Mouse (Mus musculus) myocyte (in vitro differentiated cells): ENCODE data around the gene C130026I21Rik. TPM values are rescaled to one million over a fixed set of nuclear protein-coding genes. Genes with fewer than 3 reads are reported as not detected.
"Not testable (repeated sequence)": the region's sequence is repeated elsewhere in the genome, so short reads cannot be mapped to it uniquely, and the experiment has no call there.

Experiments used
- H3K27me3 ChIP-seq: one replicate; pipeline ENCODE4 v1.6.1; 2011; ENCODE audit not compliant: control insufficient read depth, insufficient read depth, insufficient read length
- H3K36me3 ChIP-seq: one replicate; pipeline ENCODE4 v1.6.1; 2011; ENCODE audit not compliant: control insufficient read depth, insufficient read depth
- H3K4me2 ChIP-seq: one replicate; pipeline ENCODE4 v1.6.1; 2011; ENCODE audit warnings: low read depth, control low read depth
- H3K4me3 ChIP-seq: one replicate; pipeline ENCODE4 v1.5.1; 2011; ENCODE audit warnings: mild to moderate bottlenecking, control low read depth, moderate library complexity
- H3K79me2 ChIP-seq: one replicate; pipeline ENCODE4 v1.6.1; 2011; ENCODE audit not compliant: control insufficient read depth, insufficient read depth
- H3ac ChIP-seq: one replicate; pipeline ENCODE4 v1.6.1; 2011; ENCODE audit not compliant: control insufficient read depth, insufficient read length
- CEBPB ChIP-seq: IDR thresholded peaks from 2 replicates; pipeline ENCODE4 v1.6.1; 2011; ENCODE audit warnings: mild to moderate bottlenecking, moderate library complexity; ENCODE audit not compliant: poor library complexity, insufficient read depth, severe bottlenecking
- E2F4 ChIP-seq: IDR thresholded peaks from one replicate; pipeline ENCODE4 v1.6.1; 2011; ENCODE audit warnings: mild to moderate bottlenecking, control low read depth, moderate library complexity; ENCODE audit not compliant: insufficient read depth
- MAX ChIP-seq: IDR thresholded peaks from one replicate; pipeline ENCODE4 v1.6.1; 2011; ENCODE audit warnings: low read depth, mild to moderate bottlenecking, control low read depth
- MYOG ChIP-seq, 3 experiments: IDR thresholded peaks; one replicate each; pipeline ENCODE4 v1.6.1; 2011; ENCODE audit warnings: control low read depth in 2 of 3, low read depth in 2 of 3, mild to moderate bottlenecking in 2 of 3; ENCODE audit not compliant: insufficient read length in 2 of 3, control insufficient read depth in 1 of 3, insufficient read depth in 1 of 3
- POLR2A ChIP-seq: IDR thresholded peaks from one replicate; pipeline ENCODE4 v1.6.1; 2011; ENCODE audit warnings: low read depth, mild to moderate bottlenecking, control low read depth, moderate library complexity; ENCODE audit not compliant: insufficient read length
- REST ChIP-seq: IDR thresholded peaks from one replicate; pipeline ENCODE4 v1.6.1; 2011; ENCODE audit warnings: mild to moderate bottlenecking, control low read depth, moderate library complexity; ENCODE audit not compliant: insufficient read depth, insufficient read length
- SRF ChIP-seq: IDR thresholded peaks from one replicate; pipeline ENCODE4 v1.6.1; 2011; ENCODE audit warnings: low read depth; ENCODE audit not compliant: control insufficient read depth, insufficient read length
- TCF12 ChIP-seq: IDR thresholded peaks from one replicate; pipeline ENCODE4 v1.6.1; 2011; ENCODE audit warnings: mild to moderate bottlenecking, control low read depth; ENCODE audit not compliant: poor library complexity, insufficient read depth, severe bottlenecking
- TCF3 ChIP-seq: IDR thresholded peaks from one replicate; pipeline ENCODE4 v1.6.1; 2011; ENCODE audit warnings: low read depth, control low read depth; ENCODE audit not compliant: insufficient read length
- USF1 ChIP-seq: IDR thresholded peaks from one replicate; pipeline ENCODE4 v1.6.1; 2011; ENCODE audit warnings: low read depth, mild to moderate bottlenecking, control low read depth, moderate library complexity
- polyA plus RNA-seq: library from polyadenylated mRNA; unstranded; fragments of >200 nt; fragmentation: generic; extraction: Trizol; gene quantifications from one replicate; pipeline ENCODE4 v1.2.1, GENCODE M21; 2012; ENCODE audit warnings: missing spikeins

C130026I21Rik gene
- polyA plus RNA-seq, 1 experiment: 0.52 TPM

DNA sequence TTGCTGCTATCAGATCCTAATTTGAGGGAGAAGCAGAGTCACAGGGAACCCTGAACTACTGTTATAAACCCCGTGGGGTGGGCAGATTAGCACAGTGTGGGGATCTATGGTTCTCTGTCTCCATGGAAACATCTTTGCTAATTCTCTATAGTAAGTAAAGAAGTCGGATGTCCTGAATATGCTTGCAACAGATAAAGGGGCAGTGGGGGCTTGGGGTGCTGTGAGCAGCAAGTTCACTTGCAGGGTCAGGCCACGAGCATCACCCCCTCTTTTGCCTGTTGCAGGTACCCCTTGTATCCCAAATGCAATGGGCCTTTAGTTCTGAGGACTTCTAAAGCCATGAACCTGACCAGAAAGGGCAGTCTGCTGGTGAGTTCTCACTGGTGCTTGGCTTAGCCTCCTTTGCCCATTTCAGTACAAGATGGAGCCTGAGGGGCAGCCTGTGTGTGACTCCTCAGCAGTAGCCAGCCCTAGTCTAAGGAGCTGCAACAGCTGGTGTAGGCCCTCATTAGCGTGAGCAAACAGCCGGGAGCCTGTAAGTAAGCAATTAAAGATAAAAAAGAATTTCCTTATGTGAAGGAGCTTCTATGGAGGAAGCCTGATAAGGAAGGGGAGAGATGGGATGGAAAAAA is 276.6 kb downstream of the C130026I21Rik start:
- H3K79me2 ChIP-seq, H3K27me3 ChIP-seq, H3K4me3 ChIP-seq, H3K36me3 ChIP-seq, H3K4me2 ChIP-seq, H3ac ChIP-seq: not testable (repeated sequence)

- not testable (repeated sequence) for H3K4me3 ChIP-seq, H3K36me3 ChIP-seq, H3K27me3 ChIP-seq, H3K4me2 ChIP-seq, H3ac ChIP-seq, H3K79me2 ChIP-seq
Measured at GRCm38 (mm10) chr1:84993235-84993634, 277.1 kb downstream of the C130026I21Rik start.

DNA sequence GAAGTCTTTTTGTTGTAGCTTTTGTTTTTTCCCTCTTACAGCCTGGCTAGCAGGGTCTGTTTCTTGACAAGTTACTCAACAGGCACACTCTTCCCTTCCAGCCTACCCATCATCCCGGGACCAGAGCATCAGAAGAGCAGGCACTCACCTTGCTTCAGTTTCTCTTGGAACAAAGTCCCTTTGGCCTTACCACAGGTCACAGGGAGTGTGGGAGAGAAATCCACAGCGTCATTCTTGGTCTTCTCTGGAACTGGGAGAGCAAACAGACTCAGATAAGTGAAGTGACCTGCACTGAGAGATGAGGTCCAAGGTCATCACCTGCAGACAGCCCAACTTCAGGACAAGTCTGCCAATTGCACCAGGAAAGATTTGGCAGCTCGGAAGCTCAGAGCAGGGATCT is 277.5 kb downstream of the C130026I21Rik start:
- H3K36me3 ChIP-seq, H3K4me2 ChIP-seq: not testable (repeated sequence)

GRCm38 (mm10) chr1:84989044-84989443 is 281.3 kb downstream of the C130026I21Rik start:
- H3K36me3 ChIP-seq, H3K79me2 ChIP-seq, H3K4me3 ChIP-seq, H3ac ChIP-seq, H3K27me3 ChIP-seq, H3K4me2 ChIP-seq: not testable (repeated sequence)

More for the DNA sequence above, 277.5 kb downstream of the C130026I21Rik start:
- not testable (repeated sequence) for H3K27me3 ChIP-seq, H3K79me2 ChIP-seq, H3ac ChIP-seq, H3K4me3 ChIP-seq

DNA sequence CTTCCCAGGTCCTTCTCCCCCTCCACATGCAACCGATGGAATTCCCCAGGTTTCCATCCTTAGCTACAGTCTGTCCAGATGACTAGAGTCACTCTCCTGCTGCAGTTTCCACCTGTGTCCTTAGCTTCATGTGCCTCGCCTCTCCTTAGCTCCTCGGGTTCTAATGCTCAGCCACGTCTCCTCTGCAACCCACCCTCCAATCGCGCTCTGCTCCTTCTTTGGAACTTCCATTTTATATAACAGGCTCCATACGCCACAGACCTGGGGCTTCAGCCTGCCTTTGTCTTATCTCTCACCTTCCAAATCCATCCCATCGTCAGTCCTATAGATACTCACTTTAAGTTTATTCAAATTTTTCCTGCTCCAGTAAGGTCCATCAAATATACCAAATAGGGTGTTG is 282.6 kb downstream of the C130026I21Rik start:
- not testable (repeated sequence) for H3K27me3 ChIP-seq, H3ac ChIP-seq, H3K4me3 ChIP-seq, H3K36me3 ChIP-seq, H3K4me2 ChIP-seq, H3K79me2 ChIP-seq

DNA sequence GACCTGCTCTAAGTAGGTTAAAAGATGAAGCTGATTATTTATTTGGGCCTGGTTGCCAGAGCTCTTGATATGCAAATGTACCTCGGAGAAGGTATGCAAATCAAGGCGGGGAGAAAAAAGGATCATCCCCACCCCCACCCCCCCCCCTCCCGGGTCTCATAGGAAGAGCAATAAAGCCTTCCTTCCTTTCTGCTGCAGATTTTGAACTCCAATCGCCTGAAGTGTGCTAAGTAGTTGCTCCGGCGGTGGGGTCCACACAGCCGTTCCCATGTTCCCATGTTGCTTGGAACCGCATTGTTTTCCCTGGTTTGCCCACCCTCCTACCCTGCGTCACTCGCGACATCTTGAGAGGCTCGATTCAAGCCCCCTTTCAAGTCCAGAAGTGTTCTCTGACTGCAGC is 308.6 kb downstream of the C130026I21Rik start:
- not testable (repeated sequence) for H3K27me3 ChIP-seq, H3ac ChIP-seq, H3K4me3 ChIP-seq, H3K4me2 ChIP-seq, H3K79me2 ChIP-seq, H3K36me3 ChIP-seq

GRCm38 (mm10) chr1:84957713-84958112 is 312.7 kb downstream of the C130026I21Rik start:
- not testable (repeated sequence) for H3K36me3 ChIP-seq, H3K27me3 ChIP-seq, H3K79me2 ChIP-seq, H3K4me3 ChIP-seq, H3ac ChIP-seq, H3K4me2 ChIP-seq

GRCm38 (mm10) chr1:84956771-84957170 is 313.6 kb downstream of the C130026I21Rik start:
- H3K27me3 ChIP-seq, H3K4me2 ChIP-seq, H3K79me2 ChIP-seq, H3K4me3 ChIP-seq, H3ac ChIP-seq, H3K36me3 ChIP-seq: not testable (repeated sequence)

DNA sequence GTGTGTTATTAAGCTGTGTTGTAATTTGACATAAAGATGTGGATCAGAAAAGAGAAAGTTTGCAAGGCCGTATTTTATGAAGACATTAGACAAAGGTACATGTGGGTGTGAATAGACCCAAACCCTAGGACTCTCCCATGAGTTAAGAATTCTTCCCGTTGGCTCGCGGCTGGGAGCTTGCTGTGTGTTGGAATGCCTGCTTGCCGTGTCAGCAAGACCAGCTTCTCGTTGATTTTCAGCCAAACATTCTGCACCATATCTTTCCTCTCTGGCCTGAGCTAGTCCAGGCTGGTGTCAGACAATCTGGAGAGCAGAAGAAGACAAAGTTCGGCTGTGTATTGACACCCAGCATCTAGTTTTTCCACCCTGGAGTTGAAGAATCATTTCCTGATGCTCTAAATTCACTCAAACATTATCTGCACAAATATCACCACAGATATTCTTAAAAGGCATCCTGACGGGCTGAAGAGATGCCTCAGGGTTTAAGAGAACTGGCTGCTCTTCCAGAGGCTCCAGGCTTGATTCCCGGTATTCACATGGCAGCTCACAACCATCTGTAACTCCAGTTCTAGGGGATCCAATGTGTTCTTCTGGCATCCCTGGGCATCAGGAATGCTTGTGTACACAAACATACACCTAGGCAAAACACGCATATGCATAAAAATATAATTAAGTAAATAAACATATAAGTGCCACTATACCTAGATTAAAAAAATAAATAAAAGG is 317.7 kb downstream of the C130026I21Rik start:
- Histone ChIP-seq H3K79me2 (no peaks in the 10 kb centered on the region), H3K4me3 (no peak overlapping the region), H3K36me3 (no peaks in the 10 kb centered on the region), H3K27me3 (no peaks in the 10 kb centered on the region), H3ac (no peak overlapping the region), H3K4me2 (no peak overlapping the region)
- TF ChIP-seq MYOG (IDR thresholded peaks at IDR 0.05; ENCODE audit: control insufficient read depth in 1 of 3, insufficient read depth in 1 of 3, insufficient read length in 2 of 3, low read depth in 2 of 3) (no peak), E2F4 (no peak), USF1 (no peak), MAX (no peak), REST (no peak), TCF3 (no peak), POLR2A (no peak), CEBPB (no peak), SRF (no peak), TCF12 (no peak)
